Mouse (Mus musculus) bone marrow macrophage, adult 2 months (primary cell): Measurements from ENCODE around the gene Ccdc88a. TPM values are rescaled to one million over a fixed set of nuclear protein-coding genes. Genes with fewer than 3 reads are reported as not detected.

Experiments used
- H3K27ac ChIP-seq: 2 replicates; pipeline ENCODE4 v1.5.1; 2012; ENCODE audit warnings: low read depth, low read length; ENCODE audit not compliant: insufficient read depth
- H3K4me1 ChIP-seq: 2 replicates; pipeline ENCODE4 v1.6.1; 2012; ENCODE audit warnings: low read length; ENCODE audit not compliant: control insufficient read depth, insufficient read depth
- H3K4me3 ChIP-seq: 2 replicates; pipeline ENCODE4 v1.5.1; 2012; ENCODE audit warnings: mild to moderate bottlenecking, low read length, moderate library complexity; ENCODE audit not compliant: insufficient read depth
- CTCF ChIP-seq: IDR thresholded peaks from 2 replicates; pipeline ENCODE4 v1.5.1; 2012; ENCODE audit warnings: low read depth, mild to moderate bottlenecking, low read length, moderate library complexity
- POLR2A ChIP-seq: IDR thresholded peaks from 2 replicates; pipeline ENCODE4 v1.6.1; 2012; ENCODE audit warnings: mild to moderate bottlenecking, low read depth, low read length, borderline replicate concordance
- polyA plus RNA-seq: library from polyadenylated mRNA; stranded (reverse); fragments of >200 nt; gene quantifications from 2 replicates; pipeline ENCODE4 v1.2.4, GENCODE M21; 2012; ENCODE audit not compliant: missing spikeins, insufficient read depth, insufficient read length

Gene Ccdc88a
- polyA plus RNA-seq = 21.8 and 23.5 TPM in 2 replicates

- peak within 1 kb of the TSS; percentile 71 for H3K27ac ChIP-seq
- TF ChIP-seq POLR2A (no peak), CTCF (no peak)
- H3K4me3 ChIP-seq = peak within 1 kb of the TSS; percentile 95
- H3K4me1 ChIP-seq = peaks cover 5% of the 10 kb centered on the region
Observed at GRCm38 (mm10) chr11:29373396-29374273, at the start of gene Ccdc88a. Gene Ccdc88a, plus strand, starts transcription at chr11:29373658.

DNA sequence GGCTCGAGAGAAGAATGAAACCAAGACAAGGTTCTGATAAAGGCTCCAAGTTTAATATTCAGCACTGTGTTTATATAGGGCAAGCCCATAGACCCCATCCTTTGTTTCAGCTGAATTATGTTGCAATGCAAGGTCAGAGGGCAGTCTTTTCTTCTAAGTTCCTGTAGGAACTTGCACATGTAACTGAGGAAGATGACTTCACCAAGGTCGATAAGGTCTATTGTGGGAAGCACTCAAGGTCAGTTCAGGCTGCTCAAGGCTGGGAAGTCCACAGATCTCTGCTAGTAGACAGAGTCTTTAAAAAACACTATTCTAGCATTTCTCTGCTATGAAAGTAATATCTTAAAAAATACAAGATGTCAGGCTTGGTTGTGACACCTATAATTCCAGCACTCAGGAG, 38.0 kb upstream of the Ccdc88a start:
- Histone ChIP-seq H3K4me3 (no peak overlapping the region), H3K27ac (no peak overlapping the region), H3K4me1 (no peaks in the 10 kb centered on the region)
- TF ChIP-seq CTCF = no peak
- TF ChIP-seq POLR2A = no peak

GRCm38 (mm10) chr11:29341259-29341658, 32.2 kb upstream of the Ccdc88a start:
- Histone ChIP-seq H3K27ac (no peak overlapping the region), H3K4me1 (peaks cover 14% of the 10 kb centered on the region), H3K4me3 (no peak overlapping the region)
- no peak for TF ChIP-seq POLR2A
- TF ChIP-seq CTCF = no peak

DNA sequence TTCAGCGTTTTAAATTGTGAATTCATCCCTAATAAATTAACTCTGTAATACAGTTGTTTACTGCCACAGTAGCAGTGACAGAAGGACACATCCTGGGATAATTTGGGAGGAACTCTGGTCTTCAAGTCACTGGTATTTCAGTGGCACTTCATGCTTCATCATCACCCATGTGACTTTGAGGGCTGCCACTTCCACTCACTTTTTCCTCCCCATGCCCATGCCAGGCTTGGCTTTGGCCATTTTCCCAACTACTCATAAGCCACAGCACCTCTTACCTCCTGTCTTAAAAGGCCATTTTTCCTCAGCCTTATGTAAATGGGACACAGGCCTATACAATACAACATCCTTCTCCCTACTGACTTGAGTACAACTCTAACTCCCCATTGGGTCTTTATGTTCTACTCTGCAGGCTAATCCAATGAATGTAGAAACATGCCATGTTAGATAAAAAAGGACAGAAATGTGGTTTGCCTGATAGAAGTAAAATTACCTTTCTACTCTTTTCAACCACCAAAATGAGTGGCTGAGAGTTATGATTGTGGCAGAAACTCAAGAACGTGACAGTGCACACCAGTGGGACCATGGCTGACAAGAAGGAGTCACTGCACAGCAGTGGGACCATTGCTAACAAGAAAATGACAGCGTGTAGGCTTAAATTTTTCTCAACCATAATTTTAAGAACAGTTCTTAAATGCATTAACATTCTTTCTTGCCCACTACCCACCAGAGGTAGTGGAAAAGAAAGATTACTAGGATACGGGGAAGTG, 28.4 kb upstream of the Ccdc88a start:
- Histone ChIP-seq H3K4me1 (peaks cover 17% of the 10 kb centered on the region), H3K27ac (no peak overlapping the region), H3K4me3 (no peak overlapping the region)
- TF ChIP-seq POLR2A = no peak
- TF ChIP-seq CTCF = no peak

DNA sequence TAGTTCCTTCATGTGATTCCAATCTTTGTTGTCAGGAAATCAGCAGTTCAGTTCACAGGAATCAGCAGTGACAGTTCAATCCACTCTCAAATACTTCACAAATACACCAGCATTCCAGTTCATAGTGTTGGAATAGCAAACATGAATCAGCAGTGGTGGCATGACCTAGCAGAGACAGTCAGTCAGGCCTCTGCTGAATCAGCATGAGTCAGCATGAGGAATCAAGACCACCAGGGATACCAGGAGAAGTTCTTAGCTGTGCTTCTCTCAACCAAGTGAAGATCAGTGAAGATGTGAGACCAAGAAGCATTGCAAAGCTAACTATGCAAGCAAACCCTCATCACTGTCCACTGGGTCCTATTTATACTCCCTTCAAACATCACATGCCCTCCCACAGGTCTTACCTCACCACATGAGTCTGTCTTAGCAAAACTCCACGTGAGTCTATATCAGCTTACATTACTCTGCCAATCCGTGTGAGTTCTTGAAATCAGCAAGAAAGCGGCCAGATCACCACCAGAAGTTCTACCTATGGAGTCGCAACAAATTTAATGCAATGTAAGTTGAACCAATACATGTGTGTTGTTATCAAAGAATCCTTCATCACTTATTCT, 27.7 kb upstream of the Ccdc88a start:
- no peak for TF ChIP-seq CTCF
- TF ChIP-seq POLR2A = no peak
- peaks cover 17% of the 10 kb centered on the region for H3K4me1 ChIP-seq
- H3K4me3 ChIP-seq = no peak overlapping the region
- H3K27ac ChIP-seq = no peak overlapping the region

DNA sequence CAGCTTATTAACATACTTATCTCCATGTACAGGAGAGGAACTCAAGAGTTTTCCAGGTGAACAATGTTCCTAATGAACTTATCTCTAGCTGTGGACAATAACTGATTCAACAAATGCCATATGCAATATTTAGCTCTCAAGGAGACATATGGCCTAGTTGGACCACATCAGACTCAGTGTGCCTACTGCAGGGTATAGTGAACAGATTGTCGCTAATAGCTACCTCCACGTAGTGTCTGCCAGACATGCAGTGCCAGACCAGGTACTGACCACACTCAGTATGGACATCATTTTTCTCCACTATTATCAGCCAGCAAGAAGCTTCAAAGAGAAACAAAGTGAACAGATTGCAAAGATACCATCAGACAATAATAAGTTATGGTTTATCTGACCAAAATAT, 22.6 kb upstream of the Ccdc88a start:
- Histone ChIP-seq H3K27ac (no peak overlapping the region), H3K4me3 (no peak overlapping the region), H3K4me1 (peaks cover 14% of the 10 kb centered on the region)
- TF ChIP-seq POLR2A (no peak), CTCF (no peak)

DNA sequence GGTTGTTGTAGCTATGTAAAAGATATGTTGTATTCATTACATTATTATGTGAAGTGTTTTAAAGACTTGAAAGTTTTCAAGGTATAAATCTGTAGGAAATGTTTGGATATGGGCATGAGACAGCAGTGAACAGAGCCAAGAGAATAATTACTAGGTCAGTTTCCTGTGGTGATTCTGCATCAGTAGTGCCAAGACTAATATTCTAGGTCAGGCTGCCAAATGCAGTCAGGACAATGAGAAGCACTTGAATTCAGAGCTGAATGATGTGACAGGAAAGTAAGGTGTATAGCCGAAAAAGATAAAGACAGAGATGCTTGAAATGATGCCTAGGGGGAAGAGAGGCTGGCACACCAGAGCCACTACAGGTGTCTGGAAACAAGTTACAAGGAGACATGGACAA, 21.2 kb upstream of the Ccdc88a start:
- no peak overlapping the region for H3K27ac ChIP-seq
- H3K4me3 ChIP-seq = no peak overlapping the region
- peaks cover 8% of the 10 kb centered on the region for H3K4me1 ChIP-seq
- TF ChIP-seq POLR2A (no peak), CTCF (no peak)

DNA sequence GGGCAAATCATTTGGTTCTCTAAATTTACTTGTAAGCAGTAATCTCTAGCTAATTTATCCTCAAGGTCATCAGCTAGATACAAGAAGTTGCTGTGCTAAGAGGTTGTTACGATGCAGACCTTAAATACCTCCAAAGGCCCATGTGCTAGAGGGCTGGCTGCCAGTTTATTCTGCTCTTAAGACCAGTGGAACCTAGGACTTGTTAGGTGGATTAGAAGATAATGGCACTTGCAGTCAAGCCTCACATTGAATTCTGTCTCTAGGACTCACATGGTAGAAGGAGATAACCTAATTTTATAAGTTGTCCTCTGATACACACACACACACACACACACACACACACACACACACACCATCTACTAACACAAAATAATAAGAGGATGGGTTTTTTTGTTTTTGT, 5.3 kb upstream of the Ccdc88a start:
- no peak for TF ChIP-seq POLR2A
- no peak for TF ChIP-seq CTCF
- Histone ChIP-seq H3K4me3 (no peak overlapping the region), H3K27ac (no peak overlapping the region)

GRCm38 (mm10) chr11:29373050-29373395, 435 bp upstream of the Ccdc88a start:
- peak overlapping the region; percentile 34 for H3K27ac ChIP-seq
- H3K4me3 ChIP-seq = peak overlapping the region; percentile 95
- H3K4me1 ChIP-seq = peaks cover 5% of the 10 kb centered on the region
- TF ChIP-seq CTCF = no peak
- no peak for TF ChIP-seq POLR2A

More for the DNA sequence above, 5.3 kb upstream of the Ccdc88a start:
- no peaks in the 10 kb centered on the region for H3K4me1 ChIP-seq

- H3K27ac ChIP-seq = peak overlapping the region; percentile 71
- H3K4me3 ChIP-seq = peak overlapping the region; percentile 95
- peaks cover 5% of the 10 kb centered on the region for H3K4me1 ChIP-seq
- TF ChIP-seq CTCF = no peak
- TF ChIP-seq POLR2A = no peak
Observed at GRCm38 (mm10) chr11:29374274-29374656, 807 bp downstream of the Ccdc88a start.
